Mouse (Mus musculus): ENCODE data around the gene Rnaseh2c. TPM values are rescaled to one million over a fixed set of nuclear protein-coding genes. Genes with fewer than 3 reads are reported as not detected.

The Rnaseh2c gene
- polyA plus RNA-seq, 1 experiment = 77.8 TPM

- Histone ChIP-seq H3ac (ENCODE audit: control insufficient read depth, insufficient read length, low read depth) (peak within 1 kb of the TSS; percentile 69), H3K36me3 (ENCODE audit: control insufficient read depth, insufficient read depth) (peaks cover 37% of the 10 kb centered on the region), H3K27me3 (ENCODE audit: control insufficient read depth, insufficient read depth, insufficient read length) (no peaks in the 10 kb centered on the region), H3K79me3 (ENCODE audit: low read depth) (peaks cover 12% of the 10 kb centered on the region), H3K79me2 (ENCODE audit: control insufficient read depth, insufficient read depth) (peaks cover 28% of the 10 kb centered on the region), H3K4me3 (ENCODE audit: insufficient read depth, poor library complexity, severe bottlenecking) (peak within 1 kb of the TSS; percentile 75)
- TF ChIP-seq FOSL1 (IDR thresholded peaks at IDR 0.05; ENCODE audit: insufficient read depth, low read length, poor library complexity, severe bottlenecking) (no peak), USF1 (IDR thresholded peaks at IDR 0.05; ENCODE audit: low read depth) (no peak), CTCF (IDR thresholded peaks at IDR 0.05; ENCODE audit: control insufficient read depth, insufficient read depth, insufficient read length) (no peak), MAX (IDR thresholded peaks at IDR 0.05) (peak; percentile 77), CEBPB (IDR thresholded peaks at IDR 0.05; ENCODE audit: low read depth) (no peak), MYOD1 (IDR thresholded peaks at IDR 0.05; ENCODE audit: control insufficient read depth, insufficient read length, low read depth) (no peak)
Measured at GRCm38 (mm10) chr19:5637069-5638047, 35.7 kb downstream of the Rnaseh2c start, which contains the start of gene Rela. Gene Rela (plus strand): TSS chr19:5637483.

DNA sequence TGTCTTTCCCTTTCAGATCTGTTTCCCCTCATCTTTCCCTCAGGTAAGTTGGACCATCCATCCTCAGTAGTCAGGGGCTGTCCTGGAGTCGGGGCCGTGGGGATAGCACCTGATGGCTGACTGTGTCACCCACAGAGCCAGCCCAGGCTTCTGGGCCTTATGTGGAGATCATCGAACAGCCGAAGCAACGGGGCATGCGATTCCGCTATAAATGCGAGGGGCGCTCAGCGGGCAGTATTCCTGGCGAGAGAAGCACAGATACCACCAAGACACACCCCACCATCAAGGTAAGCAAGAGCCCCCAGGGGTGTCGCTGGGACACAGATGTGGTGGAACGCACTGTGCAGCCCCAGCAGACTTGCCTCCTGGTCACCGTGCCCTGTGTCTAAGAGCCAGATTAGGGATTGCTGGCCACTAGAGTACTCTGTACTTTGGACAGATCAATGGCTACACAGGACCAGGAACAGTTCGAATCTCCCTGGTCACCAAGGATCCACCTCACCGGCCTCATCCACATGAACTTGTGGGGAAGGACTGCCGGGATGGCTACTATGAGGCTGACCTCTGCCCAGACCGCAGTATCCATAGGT is 36.8 kb downstream of the Rnaseh2c start:
- no peaks in the 10 kb centered on the region for H3K27me3 ChIP-seq (ENCODE audit: control insufficient read depth, insufficient read depth, insufficient read length)
- H3K79me3 ChIP-seq (ENCODE audit: low read depth) = peaks cover 12% of the 10 kb centered on the region
- H3K79me2 ChIP-seq (ENCODE audit: control insufficient read depth, insufficient read depth) = peaks cover 28% of the 10 kb centered on the region
- H3K36me3 ChIP-seq (ENCODE audit: control insufficient read depth, insufficient read depth) = peaks cover 48% of the 10 kb centered on the region
- TF ChIP-seq CEBPB (IDR thresholded peaks at IDR 0.05; ENCODE audit: low read depth) = no peak
- TF ChIP-seq CTCF (IDR thresholded peaks at IDR 0.05; ENCODE audit: control insufficient read depth, insufficient read depth, insufficient read length) = no peak
- no peak for TF ChIP-seq MYOD1 (IDR thresholded peaks at IDR 0.05; ENCODE audit: control insufficient read depth, insufficient read length, low read depth)
- TF ChIP-seq USF1 (IDR thresholded peaks at IDR 0.05; ENCODE audit: low read depth) = no peak
- no peak for TF ChIP-seq FOSL1 (IDR thresholded peaks at IDR 0.05; ENCODE audit: insufficient read depth, low read length, poor library complexity, severe bottlenecking)
- no peak for TF ChIP-seq MYOG (IDR thresholded peaks at IDR 0.05; ENCODE audit: control insufficient read depth, extremely low read depth, insufficient read length)
- no peak for TF ChIP-seq MAX (IDR thresholded peaks at IDR 0.05)
- peak overlapping the region; percentile 66 for H3ac ChIP-seq (ENCODE audit: control insufficient read depth, insufficient read length, low read depth)
- peak overlapping the region; percentile 75 for H3K4me3 ChIP-seq (ENCODE audit: insufficient read depth, poor library complexity, severe bottlenecking)

GRCm38 (mm10) chr19:5640339-5640738 is 38.7 kb downstream of the Rnaseh2c start:
- Histone ChIP-seq H3ac (ENCODE audit: control insufficient read depth, insufficient read length, low read depth) (no peak overlapping the region), H3K36me3 (ENCODE audit: control insufficient read depth, insufficient read depth) (peaks cover 65% of the 10 kb centered on the region), H3K4me3 (ENCODE audit: insufficient read depth, poor library complexity, severe bottlenecking) (no peak overlapping the region), H3K79me3 (ENCODE audit: low read depth) (peaks cover 12% of the 10 kb centered on the region), H3K27me3 (ENCODE audit: control insufficient read depth, insufficient read depth, insufficient read length) (no peaks in the 10 kb centered on the region), H3K79me2 (ENCODE audit: control insufficient read depth, insufficient read depth) (peaks cover 28% of the 10 kb centered on the region)
- TF ChIP-seq MYOD1 (IDR thresholded peaks at IDR 0.05; ENCODE audit: control insufficient read depth, insufficient read length, low read depth) (no peak), CTCF (IDR thresholded peaks at IDR 0.05; ENCODE audit: control insufficient read depth, insufficient read depth, insufficient read length) (no peak), MAX (IDR thresholded peaks at IDR 0.05) (no peak), FOSL1 (IDR thresholded peaks at IDR 0.05; ENCODE audit: insufficient read depth, low read length, poor library complexity, severe bottlenecking) (no peak), USF1 (IDR thresholded peaks at IDR 0.05; ENCODE audit: low read depth) (no peak), MYOG (IDR thresholded peaks at IDR 0.05; ENCODE audit: control insufficient read depth, extremely low read depth, insufficient read length) (no peak), CEBPB (IDR thresholded peaks at IDR 0.05; ENCODE audit: low read depth) (no peak)

- Histone ChIP-seq H3K36me3 (ENCODE audit: control insufficient read depth, insufficient read depth) (peaks cover 72% of the 10 kb centered on the region), H3ac (ENCODE audit: control insufficient read depth, insufficient read length, low read depth) (no peak overlapping the region), H3K4me3 (ENCODE audit: insufficient read depth, poor library complexity, severe bottlenecking) (no peak overlapping the region), H3K79me3 (ENCODE audit: low read depth) (peaks cover 12% of the 10 kb centered on the region), H3K79me2 (ENCODE audit: control insufficient read depth, insufficient read depth) (peaks cover 28% of the 10 kb centered on the region), H3K27me3 (ENCODE audit: control insufficient read depth, insufficient read depth, insufficient read length) (no peaks in the 10 kb centered on the region)
- TF ChIP-seq MYOD1 (IDR thresholded peaks at IDR 0.05; ENCODE audit: control insufficient read depth, insufficient read length, low read depth) (no peak), USF1 (IDR thresholded peaks at IDR 0.05; ENCODE audit: low read depth) (no peak), MYOG (IDR thresholded peaks at IDR 0.05; ENCODE audit: control insufficient read depth, extremely low read depth, insufficient read length) (no peak), CTCF (IDR thresholded peaks at IDR 0.05; ENCODE audit: control insufficient read depth, insufficient read depth, insufficient read length) (no peak), MAX (IDR thresholded peaks at IDR 0.05) (no peak), FOSL1 (IDR thresholded peaks at IDR 0.05; ENCODE audit: insufficient read depth, low read length, poor library complexity, severe bottlenecking) (no peak), CEBPB (IDR thresholded peaks at IDR 0.05; ENCODE audit: low read depth) (no peak)
Measured at GRCm38 (mm10) chr19:5641021-5641420, 39.3 kb downstream of the Rnaseh2c start.

- Histone ChIP-seq H3K79me3 (ENCODE audit: low read depth) (peaks cover 12% of the 10 kb centered on the region), H3K4me3 (ENCODE audit: insufficient read depth, poor library complexity, severe bottlenecking) (no peak overlapping the region), H3K79me2 (ENCODE audit: control insufficient read depth, insufficient read depth) (peaks cover 28% of the 10 kb centered on the region), H3ac (ENCODE audit: control insufficient read depth, insufficient read length, low read depth) (no peak overlapping the region), H3K36me3 (ENCODE audit: control insufficient read depth, insufficient read depth) (peaks cover 75% of the 10 kb centered on the region), H3K27me3 (ENCODE audit: control insufficient read depth, insufficient read depth, insufficient read length) (no peaks in the 10 kb centered on the region)
- no peak for TF ChIP-seq MAX (IDR thresholded peaks at IDR 0.05)
- no peak for TF ChIP-seq CEBPB (IDR thresholded peaks at IDR 0.05; ENCODE audit: low read depth)
- TF ChIP-seq CTCF (IDR thresholded peaks at IDR 0.05; ENCODE audit: control insufficient read depth, insufficient read depth, insufficient read length) = no peak
- TF ChIP-seq MYOD1 (IDR thresholded peaks at IDR 0.05; ENCODE audit: control insufficient read depth, insufficient read length, low read depth) = no peak
- no peak for TF ChIP-seq MYOG (IDR thresholded peaks at IDR 0.05; ENCODE audit: control insufficient read depth, extremely low read depth, insufficient read length)
- no peak for TF ChIP-seq USF1 (IDR thresholded peaks at IDR 0.05; ENCODE audit: low read depth)
- no peak for TF ChIP-seq FOSL1 (IDR thresholded peaks at IDR 0.05; ENCODE audit: insufficient read depth, low read length, poor library complexity, severe bottlenecking)
Measured at GRCm38 (mm10) chr19:5641641-5642040, 40.0 kb downstream of the Rnaseh2c start.

All from C2C12 (cell line).